In the genomic region with DNA sequence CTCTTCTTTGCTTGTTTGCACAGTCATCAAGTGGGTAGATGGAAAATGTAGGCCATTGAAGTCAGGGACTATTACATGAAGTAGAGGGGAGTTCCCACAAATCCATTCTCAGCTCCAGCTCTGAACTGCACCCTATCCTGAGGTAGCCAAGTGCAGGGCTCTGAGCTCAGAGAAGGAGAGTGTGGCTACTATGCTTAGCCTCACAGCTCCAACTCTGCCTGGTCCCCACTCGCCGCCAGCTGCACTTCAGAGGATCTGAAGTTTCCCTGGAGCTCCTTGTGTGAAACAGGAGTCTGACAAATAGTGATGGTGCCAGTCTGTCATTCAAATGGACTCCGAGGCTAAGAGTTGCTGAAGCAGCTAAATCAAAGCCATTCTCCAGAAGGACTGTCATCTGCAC, we compare ENCODE assay signal across 17 mouse cellular contexts. TPM values are rescaled to one million over a fixed set of nuclear protein-coding genes. Genes with fewer than 3 reads are reported as not detected.
"Had no signal": no experiment of that assay in that cellular context is flagged by ENCODE, and none has a peak within 500 bp of the region (broad histone marks: within the 10 kb centered on the region; RNA-seq: fewer than 3 reads in every experiment).

No protein-coding gene starts in this region.

- H3K36me3 ChIP-seq: limb, embryonic 10.5 days; liver, embryonic 15.5 days had no signal

- H3K4me3 ChIP-seq: left cerebral cortex, adult 2 months; limb, embryonic 10.5 days; liver, embryonic 15.5 days had no signal

- H3K4me2 ChIP-seq: liver, embryonic 11.5 days; liver, embryonic 15.5 days had no signal

- H3K9ac ChIP-seq: liver, embryonic 15.5 days had no signal

- ATAC-seq: midbrain, embryonic 16.5 days had no signal

- H3K9me3 ChIP-seq: limb, embryonic 10.5 days; liver, embryonic 15.5 days had no signal

- H3K27me3 ChIP-seq: liver, embryonic 15.5 days had no signal

- DNase-seq: kidney, postnatal 10 days; kidney, postnatal 4 days; lung, adult 2 months; lung, postnatal 36 days; thymus, postnatal 4 days had no signal

- H3K4me1 ChIP-seq: limb, embryonic 10.5 days; liver, embryonic 15.5 days had no signal

- H3K27ac ChIP-seq: left cerebral cortex, adult 2 months; limb, embryonic 10.5 days; liver, embryonic 15.5 days; stomach, postnatal 0 days had no signal

RNA-seq across cellular contexts. Expression of a gene that starts 13.7 kb away (rescaled TPM):
- total RNA-seq: layer of hippocampus, postnatal 25 days; left cerebral cortex, adult 2 months; left cerebral cortex, postnatal 14 days; megakaryocyte progenitor cell, adult 5-6 weeks had no signal
- polyA plus RNA-seq: kidney, embryonic 14.5 days; limb, embryonic 10.5 days; limb, embryonic 14.5 days; liver, embryonic 11.5 days; liver, embryonic 15.5 days; lung, adult 2 months; midbrain, embryonic 16.5 days; neural tube, embryonic 14.5 days; stomach, postnatal 0 days had no signal
